Mouse (Mus musculus) liver, adult 2 months (tissue): Measurements from ENCODE around the gene Pim1. TPM values are rescaled to one million over a fixed set of nuclear protein-coding genes. Genes with fewer than 3 reads are reported as not detected.

Experiments
- DNase-seq: peaks from one replicate; pipeline ENCODE4 v3.0.0-alpha.2; 2011; ENCODE audit warnings: low read depth, low spot score; ENCODE audit errors: extremely low read depth
- H3K27ac ChIP-seq: fragments of 200-500 bp; replicated peaks from 2 replicates; pipeline ENCODE4 v1.5.1; 2012; ENCODE audit warnings: low read depth, mild to moderate bottlenecking, control low read depth, inconsistent platforms, low read length; ENCODE audit not compliant: insufficient read depth
- H3K27me3 ChIP-seq: fragments of 200-500 bp; 2 replicates; pipeline ENCODE4 v1.6.1; 2012; ENCODE audit warnings: mild to moderate bottlenecking, moderate library complexity, low read length, inconsistent platforms; ENCODE audit not compliant: control insufficient read depth, insufficient read depth
- H3K36me3 ChIP-seq: fragments of 200-500 bp; 2 replicates; pipeline ENCODE4 v1.6.1; 2012; ENCODE audit warnings: low read length, inconsistent platforms; ENCODE audit not compliant: control insufficient read depth, insufficient read depth
- H3K4me1 ChIP-seq: fragments of 200-500 bp; 2 replicates; pipeline ENCODE4 v1.6.1; 2011; ENCODE audit warnings: low read length; ENCODE audit not compliant: control insufficient read depth, insufficient read depth
- H3K4me3 ChIP-seq: fragments of 200-500 bp; 2 replicates; pipeline ENCODE4 v1.5.1; 2011; ENCODE audit warnings: low read depth, mild to moderate bottlenecking, control low read depth, low read length, moderate library complexity; ENCODE audit not compliant: insufficient read depth
- H3K79me2 ChIP-seq: fragments of 200-500 bp; 2 replicates; pipeline ENCODE4 v1.6.1; 2012; ENCODE audit warnings: inconsistent platforms, mild to moderate bottlenecking, low read length, moderate library complexity; ENCODE audit not compliant: control insufficient read depth, insufficient read depth
- H3K9ac ChIP-seq: fragments of 200-500 bp; 2 replicates; pipeline ENCODE4 v1.6.1; 2012; ENCODE audit warnings: low read depth, mild to moderate bottlenecking, control low read depth, inconsistent platforms, low read length
- CTCF ChIP-seq: fragments of 200-500 bp; IDR thresholded peaks from 2 replicates; pipeline ENCODE4 v1.5.1; 2011; ENCODE audit warnings: low read depth, low read length, control low read depth
- POLR2A ChIP-seq: fragments of 200-500 bp; IDR thresholded peaks from 2 replicates; pipeline ENCODE4 v1.6.1; 2011; ENCODE audit warnings: low read length, control low read depth; ENCODE audit not compliant: insufficient read depth; ENCODE audit errors: extremely low read depth
- WGBS: fragments of 180-500 bp; shearing (Covaris S2); methylation state at CpG from one replicate; pipeline ENCODE4 v1.1.7; 2018; 5-methylcytosine and 5-hydroxymethylcytosine counted together
- polyA plus RNA-seq: library from polyadenylated mRNA; depleted of rRNA; stranded (reverse); fragments of >200 nt; gene quantifications from 2 replicates; pipeline ENCODE4 v1.2.3, GENCODE M21; 2012
- total RNA-seq: library from RNA; depleted of rRNA; stranded (reverse); fragments of >200 nt; gene quantifications from 2 replicates; pipeline ENCODE4 v1.2.3, GENCODE M21; 2014

The Pim1 gene
- total and polyA plus RNA-seq, 2 experiments: 9.5 to 16.0 TPM

DNA sequence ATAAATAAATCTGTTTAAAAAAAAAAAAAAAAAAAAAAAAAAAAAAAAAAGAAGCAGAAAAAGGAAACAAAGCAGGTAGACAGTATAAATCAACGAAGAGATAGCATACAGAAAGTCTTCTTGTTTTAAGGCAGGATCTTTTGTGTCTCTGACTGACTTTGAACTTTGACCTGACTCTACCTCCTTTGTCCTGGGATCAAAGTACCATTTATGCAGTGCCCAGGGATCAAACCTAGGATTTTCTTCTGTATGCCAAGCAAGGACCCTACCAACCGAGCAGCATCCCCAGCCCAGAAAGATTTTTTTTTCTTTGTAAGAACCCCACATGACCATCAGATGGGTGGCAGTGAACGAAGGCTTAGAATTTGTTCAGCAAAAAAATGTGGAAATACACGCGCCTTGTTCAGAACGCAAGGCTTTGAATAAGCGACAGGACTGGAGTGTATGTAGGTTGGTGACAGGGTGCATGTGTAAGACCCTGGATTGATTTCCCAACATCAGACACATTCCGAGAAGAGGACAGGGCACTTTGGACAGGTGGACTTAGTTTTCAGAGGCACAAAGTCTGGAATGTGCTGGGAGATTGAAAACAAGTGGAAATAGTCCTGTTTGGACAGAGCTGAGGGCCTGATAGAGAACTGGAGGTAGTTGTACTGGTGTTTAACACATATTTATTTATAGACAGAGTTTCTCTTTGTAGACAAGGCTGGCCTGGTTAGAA lies 2.1 kb upstream of the Pim1 start:
- Histone ChIP-seq H3K79me2 (peaks cover 13% of the 10 kb centered on the region), H3K4me1 (peaks cover 13% of the 10 kb centered on the region), H3K27ac (peak overlapping the region; percentile 89), H3K9ac (peak overlapping the region; percentile 65), H3K4me3 (peak overlapping the region; percentile 9; the same call in 1 of the 2 replicates), H3K36me3 (peaks cover 4% of the 10 kb centered on the region), H3K27me3 (no peaks in the 10 kb centered on the region)
- WGBS: 29% methylated on average over 8 of the region's 8 CpGs
- TF ChIP-seq CTCF: no peak
- peak; percentile 98 for DNase-seq

DNA sequence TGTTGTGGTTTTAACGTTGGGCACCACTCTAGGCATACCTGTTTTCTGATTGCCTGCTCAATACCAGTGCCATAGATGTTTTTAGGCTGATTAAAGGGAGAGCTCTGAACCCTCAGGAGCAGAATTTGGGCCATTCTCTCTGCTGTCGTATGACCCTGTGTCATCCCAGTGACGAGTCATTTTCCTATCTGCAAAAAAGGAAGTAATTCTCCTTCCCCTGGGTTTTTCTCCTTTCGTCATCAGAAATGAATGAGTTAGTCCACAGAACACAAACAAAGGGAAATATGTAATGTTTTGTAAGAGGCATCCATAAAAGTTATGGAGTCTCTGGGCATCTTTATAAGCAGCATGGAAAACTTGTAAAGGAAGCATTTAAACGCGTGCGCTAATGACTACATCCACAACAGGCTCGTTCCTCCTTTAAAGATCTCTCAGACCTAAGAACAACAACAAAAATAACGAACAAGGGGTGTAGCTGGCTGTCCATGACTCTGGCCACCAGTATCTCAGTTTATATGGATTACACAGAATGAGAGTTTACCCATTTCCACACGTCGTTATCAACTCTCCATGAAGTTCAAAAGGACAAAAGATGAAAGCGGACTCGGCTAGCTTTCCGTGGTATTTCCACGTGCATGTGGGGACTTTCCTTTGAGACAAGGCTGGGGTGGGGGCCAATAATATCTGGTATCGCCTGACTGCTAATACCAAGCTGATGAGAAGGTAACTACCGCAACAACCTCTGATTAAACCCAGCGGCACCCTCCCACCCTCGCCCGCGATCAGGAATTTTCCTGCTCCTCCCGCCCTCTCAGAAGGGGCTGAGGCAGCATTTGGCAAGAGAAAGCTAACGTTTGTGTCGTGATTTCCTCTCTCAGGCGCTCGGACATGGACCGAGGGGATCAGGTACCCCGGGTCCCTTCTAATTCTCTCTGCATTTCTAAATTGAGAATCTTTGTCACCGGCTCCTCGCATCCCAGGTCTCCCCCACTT lies 1.3 kb upstream of the Pim1 start:
- H3K27me3 ChIP-seq: no peaks in the 10 kb centered on the region
- peaks cover 16% of the 10 kb centered on the region for H3K4me1 ChIP-seq
- H3K4me3 ChIP-seq: peak overlapping the region; percentile 92
- WGBS: 2% methylated on average over 30 of the region's 30 CpGs
- DNase-seq: peak; percentile 75
- TF ChIP-seq CTCF: no peak
- TF ChIP-seq POLR2A: no peak
- peak overlapping the region; percentile 89 for H3K27ac ChIP-seq
- H3K36me3 ChIP-seq: peaks cover 13% of the 10 kb centered on the region
- peaks cover 13% of the 10 kb centered on the region for H3K79me2 ChIP-seq
- peak overlapping the region; percentile 97 for H3K9ac ChIP-seq

DNA sequence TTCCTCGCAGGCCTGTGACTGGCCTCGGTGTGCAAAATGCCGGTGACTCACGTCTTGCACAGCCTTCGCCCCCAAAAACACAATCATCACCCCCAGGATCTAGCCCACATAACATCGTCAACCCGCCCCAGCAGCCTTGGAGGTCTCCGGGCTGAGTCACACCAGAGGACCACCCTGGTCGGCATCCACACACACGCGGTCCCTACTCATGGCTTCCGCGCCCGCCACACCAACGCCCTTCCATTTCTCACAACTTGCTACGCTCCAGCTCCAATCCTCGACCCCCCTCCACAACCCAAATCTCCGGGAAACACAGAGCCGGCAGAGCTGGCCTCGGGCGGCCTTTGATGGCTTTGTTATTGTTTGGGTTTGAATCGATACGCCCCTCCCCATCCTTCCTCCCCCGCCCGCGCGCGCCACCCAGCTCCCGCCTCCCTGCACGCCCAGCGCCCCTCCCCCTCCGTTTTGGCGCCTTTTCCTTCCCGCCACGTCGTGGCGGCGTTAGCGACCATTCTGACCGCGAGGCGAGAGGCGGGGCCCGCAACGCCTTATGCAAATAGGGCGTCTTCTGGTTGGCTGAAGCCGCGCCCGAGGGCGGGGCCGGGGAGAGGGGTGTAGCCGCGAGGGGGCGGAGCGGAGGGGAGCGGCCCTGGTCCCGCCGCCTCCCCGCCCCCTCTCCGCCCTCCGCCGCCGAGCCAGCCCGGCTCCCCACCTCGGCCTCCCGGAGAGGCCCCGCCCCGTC lies 411 bp upstream of the Pim1 start:
- H3K36me3 ChIP-seq: peaks cover 18% of the 10 kb centered on the region
- under 1% methylated on average over 59 of the region's 68 CpGs for WGBS
- H3K4me3 ChIP-seq: peak overlapping the region; percentile 92
- DNase-seq: peak; percentile 89
- peak overlapping the region; percentile 97 for H3K9ac ChIP-seq
- H3K27ac ChIP-seq: peak overlapping the region; percentile 89
- peaks cover 14% of the 10 kb centered on the region for H3K4me1 ChIP-seq
- no peaks in the 10 kb centered on the region for H3K27me3 ChIP-seq
- H3K79me2 ChIP-seq: peaks cover 13% of the 10 kb centered on the region
- TF ChIP-seq POLR2A: peak; percentile 94
- no peak for TF ChIP-seq CTCF

DNA sequence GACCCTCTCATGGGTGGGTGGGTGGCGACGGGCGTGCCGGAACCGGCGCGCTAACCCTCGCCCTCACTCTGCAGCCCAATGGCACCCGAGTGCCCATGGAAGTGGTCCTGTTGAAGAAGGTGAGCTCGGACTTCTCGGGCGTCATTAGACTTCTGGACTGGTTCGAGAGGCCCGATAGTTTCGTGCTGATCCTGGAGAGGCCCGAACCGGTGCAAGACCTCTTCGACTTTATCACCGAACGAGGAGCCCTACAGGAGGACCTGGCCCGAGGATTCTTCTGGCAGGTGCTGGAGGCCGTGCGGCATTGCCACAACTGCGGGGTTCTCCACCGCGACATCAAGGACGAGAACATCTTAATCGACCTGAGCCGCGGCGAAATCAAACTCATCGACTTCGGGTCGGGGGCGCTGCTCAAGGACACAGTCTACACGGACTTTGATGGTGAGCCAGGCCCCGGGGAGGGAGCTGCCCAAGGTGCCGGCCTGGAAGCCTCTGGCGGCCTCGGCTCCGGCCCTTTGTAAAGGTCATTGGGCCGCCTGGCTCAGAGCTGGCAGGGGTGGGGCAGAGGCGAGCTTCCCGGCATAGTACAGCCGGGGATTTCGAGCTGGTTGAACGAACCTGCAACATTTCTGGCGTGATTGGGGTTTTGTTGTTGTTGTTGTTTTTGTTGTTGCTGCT lies 1.2 kb downstream of the Pim1 start:
- Histone ChIP-seq H3K27ac (peak overlapping the region; percentile 98), H3K36me3 (peaks cover 18% of the 10 kb centered on the region), H3K4me1 (peaks cover 12% of the 10 kb centered on the region), H3K27me3 (no peaks in the 10 kb centered on the region), H3K79me2 (peaks cover 13% of the 10 kb centered on the region), H3K4me3 (peak overlapping the region; percentile 99), H3K9ac (peak overlapping the region; percentile 100)
- no peak for TF ChIP-seq POLR2A
- TF ChIP-seq CTCF: no peak
- peak; percentile 76 for DNase-seq
- under 1% methylated on average over 48 of the region's 48 CpGs for WGBS
